Mouse (Mus musculus): ENCODE measurements around the gene Hells. TPM values are rescaled to one million over a fixed set of nuclear protein-coding genes. Genes with fewer than 3 reads are reported as not detected.

The Hells gene
- 10 to 100 TPM in 21 of 26 experiments, 1 to 10 TPM in 5; 3.6 to 29.0 (median 17.2) TPM for total RNA-seq (2018; cell fraction: chromatin; rRNA removed)
- 1 to 10 TPM; 1.6 to 7.1 (median 4.0) TPM for total RNA-seq (2018; cell fraction: cytosol; rRNA removed)
- 10 to 100 TPM in 9 of 26 experiments, 1 to 10 TPM in 17; 1.8 to 61.8 (median 7.9) TPM for total RNA-seq (2018; cell fraction: nucleus; rRNA removed)
- 1.5 to 14.6 TPM (median 10.4 TPM) in 3 replicates for polyA plus RNA-seq (2018)

DNA sequence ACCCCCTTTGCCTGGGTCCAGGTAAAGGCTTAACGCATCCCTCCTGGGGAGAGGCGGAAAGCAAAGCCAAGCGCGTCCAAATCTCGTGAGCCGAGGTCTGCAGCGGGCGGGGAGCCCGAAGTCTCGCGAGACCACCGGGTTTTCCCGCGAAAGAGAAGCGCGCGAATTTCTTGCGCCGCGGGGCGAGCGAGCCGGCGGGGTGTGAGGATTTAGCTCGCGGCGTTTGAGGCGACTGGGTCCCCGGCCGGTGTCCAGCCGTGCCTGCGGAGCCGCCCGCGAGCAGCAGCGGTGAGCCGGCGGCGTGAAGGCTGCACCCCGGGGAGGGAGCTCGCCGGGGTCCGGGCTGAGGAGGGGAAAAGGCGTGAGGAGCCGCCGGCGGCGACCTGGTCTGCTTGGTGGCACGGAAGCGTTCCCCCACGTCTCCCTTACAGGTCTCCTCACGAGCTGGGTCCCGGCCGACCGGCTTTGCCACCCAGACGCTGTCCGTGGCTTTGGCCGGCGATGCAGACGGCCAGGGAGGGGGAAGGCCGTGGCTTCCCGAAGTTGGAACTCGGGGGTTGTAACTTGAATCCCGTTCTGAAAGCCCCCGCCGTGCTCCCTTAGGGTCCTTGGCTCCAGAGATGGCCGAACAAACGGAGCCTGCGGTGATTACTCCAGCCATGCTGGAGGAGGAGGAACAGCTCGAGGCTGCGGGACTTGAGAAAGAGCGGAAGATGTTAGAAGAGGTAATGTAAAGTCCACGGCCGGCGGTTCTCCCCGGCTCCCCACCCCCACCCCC, at the start of gene Hells:
Gene Hells, plus strand, starts transcription at position 128 of the 778 bp plus-strand sequence.
- H3K36me3 ChIP-seq (ENCODE audit: inconsistent target) = no peaks in the 10 kb centered on the region
- H3K4me3 ChIP-seq (ENCODE audit: inconsistent target) = peak within 1 kb of the TSS; percentile 87
- WGBS (ENCODE audit: missing documents) = 2% methylated on average over 62 of the region's 76 CpGs
- peaks cover 26% of the 10 kb centered on the region for H3K79me2 ChIP-seq (ENCODE audit: inconsistent target)
- H3K27ac ChIP-seq = peak within 1 kb of the TSS; percentile 40

DNA sequence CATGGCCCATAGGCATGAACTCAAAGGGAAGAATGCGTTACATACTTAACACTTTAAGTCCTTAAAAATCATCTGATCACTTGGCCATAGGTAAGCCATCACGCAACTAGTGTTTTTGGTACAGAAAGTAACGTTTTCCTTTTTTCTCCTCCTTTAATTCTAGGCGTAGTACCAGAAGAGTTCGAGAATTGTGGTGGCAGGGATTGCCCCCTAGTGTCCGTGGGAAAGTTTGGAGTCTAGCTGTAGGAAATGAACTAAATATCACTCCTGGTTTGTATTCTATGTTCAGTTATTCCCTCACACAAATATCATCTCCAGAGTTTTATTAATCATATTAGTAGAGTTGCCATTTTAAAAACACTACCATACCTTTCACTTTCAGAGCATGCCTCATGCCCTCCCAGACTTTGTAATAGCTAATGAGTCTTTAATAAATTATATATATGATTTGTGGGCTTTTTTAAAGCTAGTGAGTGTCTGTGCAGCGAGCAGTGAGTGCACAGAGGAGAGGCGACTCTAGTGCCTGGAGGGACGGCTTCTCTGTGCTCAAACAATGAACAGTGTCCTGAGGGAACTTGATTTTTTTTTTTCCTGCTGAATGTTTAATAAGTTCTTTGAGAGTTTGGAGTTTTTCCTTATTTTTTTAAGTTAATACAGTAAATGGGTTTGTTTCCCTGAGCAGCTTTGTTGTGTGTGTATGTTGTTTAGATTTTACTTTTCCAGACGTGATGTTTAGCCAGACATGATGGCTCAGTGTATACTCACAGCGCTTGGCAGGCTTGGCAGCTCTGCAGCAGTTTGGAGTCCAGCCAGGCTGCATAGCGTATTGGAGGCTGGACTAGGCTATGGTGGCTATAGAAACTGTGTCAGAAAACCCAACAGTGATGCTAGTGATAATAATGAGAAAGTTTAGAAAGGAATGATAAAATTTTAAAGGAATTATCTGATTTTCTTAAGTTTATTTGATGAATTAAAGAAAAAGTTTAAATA, 29.3 kb upstream of the Hells start:
- no peaks in the 10 kb centered on the region for H3K79me2 ChIP-seq (ENCODE audit: inconsistent target)
- no peaks in the 10 kb centered on the region for H3K36me3 ChIP-seq (ENCODE audit: inconsistent target)
- H3K27ac ChIP-seq = no peak overlapping the region
- no peak overlapping the region for H3K4me3 ChIP-seq (ENCODE audit: inconsistent target)
- 94% methylated on average over 11 of the region's 12 CpGs for WGBS (ENCODE audit: missing documents)

DNA sequence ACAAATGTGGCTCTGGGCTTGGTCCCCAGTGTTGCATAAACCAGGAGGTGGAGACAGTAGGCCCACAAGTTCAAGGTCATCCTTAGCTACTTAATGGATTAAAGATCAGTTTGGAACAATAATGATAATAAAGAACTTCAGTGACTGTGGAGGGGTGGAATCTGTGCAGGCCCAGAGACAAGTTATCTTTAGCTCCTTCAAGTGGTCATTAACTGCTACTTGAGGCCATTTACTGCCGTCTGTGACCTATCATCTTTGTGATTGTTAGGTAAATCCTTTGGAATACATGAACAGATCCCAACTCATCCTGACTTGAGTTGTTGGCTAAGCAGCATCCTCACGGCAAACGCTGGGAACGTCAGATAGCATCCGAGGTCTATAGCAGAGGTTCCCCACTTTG, 28.2 kb upstream of the Hells start:
- Histone ChIP-seq H3K36me3 (ENCODE audit: inconsistent target) (no peaks in the 10 kb centered on the region), H3K79me2 (ENCODE audit: inconsistent target) (no peaks in the 10 kb centered on the region), H3K27ac (no peak overlapping the region), H3K4me3 (ENCODE audit: inconsistent target) (no peak overlapping the region)
- 96% methylated on average over 5 of the region's 5 CpGs for WGBS (ENCODE audit: missing documents)

DNA sequence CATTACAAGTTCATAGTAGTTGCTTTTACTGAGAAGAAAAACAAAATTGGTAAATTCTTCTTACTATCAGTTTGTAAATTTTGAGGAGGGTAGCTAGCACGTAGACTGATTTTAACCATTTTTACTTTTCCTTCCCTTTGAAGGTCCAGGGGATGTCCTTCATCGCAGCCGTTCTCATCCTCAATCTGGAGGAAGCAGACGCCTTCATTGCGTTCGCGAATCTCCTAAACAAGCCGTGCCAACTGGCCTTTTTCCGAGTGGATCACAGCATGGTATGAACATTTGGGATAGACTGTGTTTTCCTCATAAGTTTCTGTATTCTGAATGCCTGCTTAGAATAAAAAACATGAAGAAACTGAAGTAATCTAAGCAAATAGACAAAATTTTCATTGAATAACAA, 16.9 kb upstream of the Hells start:
- 93% methylated on average over 9 of the region's 9 CpGs for WGBS (ENCODE audit: missing documents)
- no peak overlapping the region for H3K27ac ChIP-seq
- no peak overlapping the region for H3K4me3 ChIP-seq (ENCODE audit: inconsistent target)
- H3K36me3 ChIP-seq (ENCODE audit: inconsistent target) = 0 out of 2 replicates have a peak, but pooled peaks cover 8% of the 10 kb centered on the region
- no peaks in the 10 kb centered on the region for H3K79me2 ChIP-seq (ENCODE audit: inconsistent target)

DNA sequence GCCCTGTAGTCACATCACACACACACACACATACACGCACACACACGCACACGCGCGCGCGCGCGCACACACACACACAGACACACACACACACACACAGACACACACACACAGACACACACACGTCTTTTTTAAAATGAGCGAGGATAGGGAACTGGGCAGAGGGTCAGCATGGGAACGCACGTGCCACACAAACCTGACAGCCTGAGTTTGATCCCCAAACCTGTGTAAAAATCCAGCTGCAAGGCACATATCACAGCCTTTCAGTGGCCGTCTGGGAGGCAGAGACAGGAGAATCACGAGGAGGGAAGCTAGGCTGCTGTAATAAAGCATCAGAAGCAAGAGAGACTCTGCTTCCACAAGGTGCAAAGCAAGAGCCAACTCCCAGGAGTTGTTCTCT, 15.8 kb upstream of the Hells start:
- Histone ChIP-seq H3K27ac (no peak overlapping the region), H3K4me3 (ENCODE audit: inconsistent target) (no peak overlapping the region), H3K79me2 (ENCODE audit: inconsistent target) (no peaks in the 10 kb centered on the region), H3K36me3 (ENCODE audit: inconsistent target) (0 out of 2 replicates have a peak, but pooled peaks cover 8% of the 10 kb centered on the region)
- 95% methylated on average over 15 of the region's 15 CpGs for WGBS (ENCODE audit: missing documents)

DNA sequence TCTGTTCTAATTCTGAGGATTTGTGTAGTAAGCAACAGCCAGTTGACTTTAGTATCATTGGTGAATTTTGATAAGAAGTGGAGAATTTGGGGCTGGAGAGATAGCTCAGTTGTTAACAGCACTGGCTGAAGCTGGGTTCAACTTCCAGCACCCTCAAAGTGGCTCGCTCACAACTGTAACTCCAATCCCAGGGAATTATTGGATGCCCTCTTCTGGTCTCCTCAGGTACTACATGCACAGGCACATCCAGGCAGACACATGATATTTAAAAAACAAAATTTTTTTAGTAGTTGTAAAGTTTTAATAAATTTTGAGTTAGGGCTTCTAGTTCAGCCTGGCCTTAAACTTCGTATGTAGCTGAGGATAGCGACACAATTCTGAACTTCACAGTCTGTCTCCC, 15.0 kb upstream of the Hells start:
- Histone ChIP-seq H3K4me3 (ENCODE audit: inconsistent target) (no peak overlapping the region), H3K79me2 (ENCODE audit: inconsistent target) (no peaks in the 10 kb centered on the region), H3K36me3 (ENCODE audit: inconsistent target) (0 out of 2 replicates have a peak, but pooled peaks cover 8% of the 10 kb centered on the region), H3K27ac (no peak overlapping the region)
- WGBS (ENCODE audit: missing documents) = 75% methylated on average over 3 of the region's 3 CpGs

DNA sequence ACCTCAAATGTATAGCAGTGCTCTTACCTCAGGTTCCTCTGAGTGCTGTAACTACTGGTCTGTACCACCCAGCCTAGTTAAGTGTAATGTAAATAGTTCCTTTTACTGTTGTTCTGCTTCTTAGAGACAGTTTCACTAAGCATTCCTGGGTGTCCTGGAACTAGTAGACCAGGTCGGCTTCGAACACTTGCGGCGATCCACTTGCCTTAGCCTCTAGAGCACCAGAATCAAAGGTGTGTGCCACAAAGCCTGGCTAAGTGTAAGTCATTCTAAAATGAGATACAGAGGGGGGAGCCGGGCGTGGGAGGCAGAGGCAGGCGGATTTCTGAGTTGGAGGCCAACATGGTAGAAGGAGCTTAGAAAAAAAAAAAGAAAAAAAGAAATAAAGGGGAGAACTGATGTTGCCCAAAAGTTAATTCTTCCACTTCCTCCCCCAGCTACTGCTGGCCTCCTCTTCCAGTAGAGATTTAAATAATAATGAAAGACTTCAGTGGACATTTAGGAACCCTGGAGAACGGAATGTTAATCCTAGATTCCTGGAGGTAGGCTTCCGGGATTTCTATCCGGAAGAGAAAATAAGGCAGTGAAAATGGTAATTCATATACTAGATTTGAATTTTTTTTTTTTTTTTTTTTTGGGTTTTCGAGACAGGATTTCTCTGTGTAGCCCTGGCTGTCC, 2.1 kb upstream of the Hells start:
- peaks cover 26% of the 10 kb centered on the region for H3K79me2 ChIP-seq (ENCODE audit: inconsistent target)
- WGBS (ENCODE audit: missing documents) = 90% methylated on average over 10 of the region's 11 CpGs

DNA sequence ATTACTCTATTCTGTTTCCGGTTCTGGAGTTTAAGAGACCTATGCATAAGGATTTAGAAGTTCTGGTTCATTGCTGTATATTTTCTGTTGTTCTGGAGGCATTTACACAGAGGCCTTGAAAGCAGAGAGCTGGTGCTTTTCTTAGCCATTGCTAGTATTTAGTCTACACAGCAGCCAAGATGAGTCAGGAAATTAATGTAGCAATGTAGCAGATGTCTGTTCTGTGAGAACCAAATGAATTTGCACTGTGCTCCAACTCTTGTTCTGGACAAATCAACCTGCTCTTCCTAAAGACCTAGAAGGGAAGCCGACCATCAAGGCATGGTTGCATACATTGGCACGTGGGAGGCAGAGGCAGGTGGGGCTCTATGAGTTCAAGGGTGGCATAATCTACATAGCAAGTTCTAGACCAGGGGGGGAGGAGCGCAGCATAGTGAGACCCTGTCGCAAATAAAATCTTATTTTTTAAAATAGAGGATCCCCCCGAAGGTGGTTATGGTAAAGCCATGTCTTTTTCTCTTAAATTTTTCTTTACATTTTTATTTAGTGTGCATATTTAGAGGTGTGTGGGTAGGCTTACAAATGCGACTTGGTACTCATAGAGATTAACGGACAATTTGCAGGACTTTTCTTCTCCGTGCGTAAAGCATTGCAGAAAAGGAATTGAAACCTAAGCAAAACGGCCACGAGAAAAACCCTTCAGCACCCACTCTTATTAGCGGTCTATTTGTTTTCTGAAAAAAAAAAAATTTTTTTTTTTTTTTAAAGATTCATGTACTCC, 1.1 kb upstream of the Hells start:
- Histone ChIP-seq H3K27ac (no peak overlapping the region), H3K36me3 (ENCODE audit: inconsistent target) (no peaks in the 10 kb centered on the region), H3K4me3 (ENCODE audit: inconsistent target) (peak overlapping the region; percentile 87), H3K79me2 (ENCODE audit: inconsistent target) (peaks cover 26% of the 10 kb centered on the region)
- WGBS (ENCODE audit: missing documents) = 35% methylated on average over 13 of the region's 13 CpGs

More for the DNA sequence above, 2.1 kb upstream of the Hells start:
- Histone ChIP-seq H3K4me3 (ENCODE audit: inconsistent target) (no peak overlapping the region), H3K27ac (no peak overlapping the region), H3K36me3 (ENCODE audit: inconsistent target) (no peaks in the 10 kb centered on the region)

DNA sequence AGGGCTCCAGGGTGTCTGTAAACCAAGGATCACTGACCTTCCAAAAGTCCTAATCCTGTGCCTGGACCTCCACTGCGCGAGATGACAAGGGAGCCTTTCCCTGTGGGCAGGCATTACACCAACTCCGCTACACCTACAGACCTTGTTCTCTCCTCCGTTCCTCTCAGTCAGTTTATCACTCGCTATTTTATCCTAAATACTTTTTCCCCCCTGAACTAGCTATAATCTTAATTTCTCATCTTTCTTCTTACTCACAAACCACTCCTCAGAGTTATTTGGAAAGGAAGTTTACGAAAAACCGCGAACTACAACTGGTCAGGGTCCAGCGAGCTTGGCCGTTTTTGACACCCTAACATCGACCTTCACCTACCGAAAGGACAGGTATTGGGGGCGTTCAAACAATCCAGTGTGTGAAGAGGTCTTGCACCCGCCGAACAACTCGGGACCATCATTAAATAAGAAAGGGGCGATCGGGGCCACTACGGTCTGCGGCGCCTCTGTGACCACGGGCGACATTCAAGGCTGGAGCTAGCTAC, 395 bp upstream of the Hells start:
- Histone ChIP-seq H3K36me3 (ENCODE audit: inconsistent target) (no peaks in the 10 kb centered on the region), H3K27ac (peak overlapping the region; percentile 40), H3K4me3 (ENCODE audit: inconsistent target) (peak overlapping the region; percentile 87), H3K79me2 (ENCODE audit: inconsistent target) (peaks cover 26% of the 10 kb centered on the region)
- under 1% methylated on average over 23 of the region's 23 CpGs for WGBS (ENCODE audit: missing documents)

DNA sequence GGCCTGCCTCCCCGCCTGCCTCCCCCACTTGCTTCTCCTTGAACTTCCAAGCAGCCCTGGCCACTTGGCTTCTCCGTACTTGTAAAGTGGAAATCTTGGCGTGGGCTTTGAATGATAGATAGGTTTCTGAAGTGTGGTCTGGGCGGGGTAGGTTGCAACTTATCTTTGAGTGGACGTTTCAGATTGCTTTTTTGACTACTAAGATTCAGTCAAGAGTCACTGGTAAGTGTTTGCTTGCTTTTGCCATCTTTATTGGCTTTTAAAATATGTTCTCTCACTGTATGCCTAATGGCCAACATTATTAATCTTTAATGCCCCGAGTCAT, 813 bp downstream of the Hells start:
- Histone ChIP-seq H3K79me2 (ENCODE audit: inconsistent target) (peaks cover 26% of the 10 kb centered on the region), H3K4me3 (ENCODE audit: inconsistent target) (peak overlapping the region; percentile 56), H3K27ac (no peak overlapping the region), H3K36me3 (ENCODE audit: inconsistent target) (no peaks in the 10 kb centered on the region)
- 5% methylated on average over 6 of the region's 6 CpGs for WGBS (ENCODE audit: missing documents)

DNA sequence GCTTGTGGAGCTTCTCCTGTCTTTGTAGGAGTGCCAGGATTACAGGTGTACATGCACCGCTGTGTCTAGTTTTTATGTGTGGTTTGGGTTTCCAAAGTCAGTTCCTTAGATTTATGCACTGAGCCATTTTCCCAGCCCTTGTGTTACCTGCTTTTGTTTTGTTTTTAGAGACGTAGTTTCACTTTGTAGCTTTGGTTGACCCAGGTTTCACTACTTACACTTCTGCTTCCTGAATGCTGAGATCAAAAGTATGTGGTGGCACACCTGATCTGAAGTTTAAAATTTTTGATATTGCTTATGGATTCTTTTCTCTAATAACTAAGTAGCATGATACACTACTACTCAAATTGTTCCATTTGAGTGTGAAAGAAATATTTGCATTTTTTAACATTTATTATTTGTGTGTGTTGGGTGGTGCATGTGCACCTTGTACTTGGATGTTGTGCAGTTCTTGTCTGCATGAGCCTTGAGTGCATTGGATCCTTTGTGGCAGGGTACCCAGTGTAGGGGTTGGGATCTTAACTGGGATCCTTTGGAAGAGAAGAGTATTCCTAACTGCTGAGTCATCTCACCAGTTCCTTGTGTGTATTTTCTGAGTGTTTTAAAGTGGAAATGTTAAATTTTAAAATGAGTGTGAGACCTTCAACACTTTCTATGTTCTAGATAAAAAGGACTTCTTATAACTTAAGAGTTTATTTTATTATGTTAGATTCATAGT, 14.0 kb downstream of the Hells start:
- Histone ChIP-seq H3K36me3 (ENCODE audit: inconsistent target) (no peaks in the 10 kb centered on the region), H3K4me3 (ENCODE audit: inconsistent target) (no peak overlapping the region), H3K27ac (no peak overlapping the region), H3K79me2 (ENCODE audit: inconsistent target) (no peaks in the 10 kb centered on the region)
- WGBS (ENCODE audit: missing documents) = 95% methylated on average over 2 of the region's 2 CpGs

DNA sequence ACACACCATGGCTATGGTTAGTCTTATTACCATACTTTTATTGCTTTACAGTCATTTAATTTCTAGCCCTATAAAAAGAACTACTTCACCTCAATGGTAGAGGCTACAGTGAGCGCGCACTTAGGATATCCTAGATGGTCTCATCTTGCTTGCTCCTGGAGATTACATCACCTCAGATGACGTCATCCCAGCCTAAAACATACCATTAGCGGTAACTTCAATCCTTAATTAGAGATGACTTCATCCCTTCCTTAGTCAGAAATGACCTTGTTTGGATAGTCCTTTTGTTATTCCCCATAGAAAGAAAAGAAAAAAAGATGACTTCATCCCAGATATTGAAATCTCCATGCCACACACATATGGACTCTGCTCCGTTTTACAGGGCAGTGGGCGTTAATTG, 40.0 kb downstream of the Hells start:
- WGBS (ENCODE audit: missing documents) = 92% methylated on average over 6 of the region's 6 CpGs
- no peaks in the 10 kb centered on the region for H3K36me3 ChIP-seq (ENCODE audit: inconsistent target)

DNA sequence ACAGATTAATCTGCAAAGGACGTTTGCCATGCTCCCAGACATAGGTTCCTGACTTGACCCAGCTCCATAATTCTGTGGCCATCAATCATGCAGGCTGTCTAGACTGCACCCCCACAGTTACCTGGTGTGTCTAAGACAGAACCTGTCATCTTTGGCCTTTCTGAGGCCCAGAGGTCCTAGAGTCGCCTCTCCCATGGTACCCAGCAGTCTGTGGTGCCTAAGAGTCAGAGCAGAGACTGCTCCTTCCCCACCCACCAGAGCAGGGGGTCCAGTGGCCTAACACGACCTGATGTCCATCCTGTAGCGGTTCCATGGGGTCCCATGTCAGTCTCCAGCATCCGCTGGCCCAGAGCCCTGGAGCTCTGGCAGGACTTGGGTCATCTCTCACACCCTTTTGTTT, 41.9 kb downstream of the Hells start:
- WGBS (ENCODE audit: missing documents) = 92% methylated on average over 4 of the region's 5 CpGs
- no peaks in the 10 kb centered on the region for H3K79me2 ChIP-seq (ENCODE audit: inconsistent target)
- H3K4me3 ChIP-seq (ENCODE audit: inconsistent target) = no peak overlapping the region
- H3K36me3 ChIP-seq (ENCODE audit: inconsistent target) = no peaks in the 10 kb centered on the region
- H3K27ac ChIP-seq = no peak overlapping the region

More for the DNA sequence above, 40.0 kb downstream of the Hells start:
- Histone ChIP-seq H3K27ac (no peak overlapping the region), H3K79me2 (ENCODE audit: inconsistent target) (no peaks in the 10 kb centered on the region), H3K4me3 (ENCODE audit: inconsistent target) (no peak overlapping the region)

Data from macrophage (primary cell).